ENCODE assay signal across 27 mouse cellular contexts in genomic region chr8:95386037-95386436, GRCm38 (mm10).
"Had no signal": no experiment of that assay in that cellular context is flagged by ENCODE, and none has a peak within 500 bp of the region (broad histone marks: within the 10 kb centered on the region; RNA-seq: fewer than 3 reads in every experiment).

No protein-coding gene starts in this region.

- H3K4me3 ChIP-seq: heart, adult 2 months; heart, embryonic 13.5 days; heart, embryonic 15.5 days; hindbrain, embryonic 13.5 days; hindbrain, embryonic 15.5 days; kidney, embryonic 15.5 days; layer of hippocampus, adult 2 months; left cerebral cortex, adult 2 months; limb, embryonic 10.5 days; limb, embryonic 12.5 days; liver, embryonic 13.5 days had no signal

- H3K4me1 ChIP-seq: hindbrain, embryonic 13.5 days; hindbrain, embryonic 15.5 days; limb, embryonic 10.5 days; limb, embryonic 12.5 days; liver, embryonic 13.5 days had no signal

- DNase-seq: gastrocnemius, postnatal 14 days; gastrocnemius, postnatal 36 days; heart, adult 11 months; heart, adult 2 months; heart, postnatal 14 days; heart, postnatal 36 days; kidney, adult 11 months; kidney, adult 2 months; kidney, adult 9 months; kidney, postnatal 25 days; kidney, postnatal 4 days; liver; liver, embryonic 13.5 days had no signal

- ATAC-seq: hindbrain, postnatal 0 days; intestine, embryonic 16.5 days had no signal

- H3K27me3 ChIP-seq: heart, embryonic 13.5 days; heart, embryonic 15.5 days; hindbrain, embryonic 13.5 days; hindbrain, embryonic 15.5 days; kidney, embryonic 15.5 days; limb, embryonic 12.5 days; liver, embryonic 13.5 days had no signal

- H3K27ac ChIP-seq: heart, adult 2 months; heart, embryonic 13.5 days; heart, embryonic 15.5 days; hindbrain, embryonic 13.5 days; hindbrain, embryonic 15.5 days; hindbrain, postnatal 0 days; kidney, embryonic 15.5 days; kidney, postnatal 0 days; layer of hippocampus, adult 2 months; left cerebral cortex, adult 2 months; limb, embryonic 10.5 days; limb, embryonic 12.5 days; liver, embryonic 13.5 days had no signal

- H3K4me2 ChIP-seq: heart, embryonic 11.5 days; heart, embryonic 13.5 days; heart, embryonic 15.5 days; hindbrain, embryonic 13.5 days; hindbrain, embryonic 15.5 days; kidney, embryonic 15.5 days; limb, embryonic 12.5 days; liver, embryonic 11.5 days; liver, embryonic 13.5 days had no signal

- H3K9me3 ChIP-seq: heart, embryonic 15.5 days; hindbrain, embryonic 15.5 days; kidney, embryonic 15.5 days; limb, embryonic 10.5 days; liver, embryonic 13.5 days had no signal

- H3K9ac ChIP-seq: heart, embryonic 13.5 days; heart, embryonic 15.5 days; hindbrain, embryonic 13.5 days; hindbrain, embryonic 15.5 days; kidney, embryonic 15.5 days; limb, embryonic 12.5 days; liver, embryonic 13.5 days had no signal

- H3K36me3 ChIP-seq: heart, embryonic 13.5 days; heart, embryonic 15.5 days; hindbrain, embryonic 13.5 days; hindbrain, embryonic 15.5 days; kidney, embryonic 15.5 days; limb, embryonic 10.5 days; limb, embryonic 12.5 days; liver, embryonic 13.5 days had no signal
